Mouse (Mus musculus) neural tube, embryonic 14.5 days (tissue): ENCODE measurements around the gene Rhebl1. TPM values are rescaled to one million over a fixed set of nuclear protein-coding genes. Genes with fewer than 3 reads are reported as not detected.

Experiments
- ATAC-seq: fragments of 200-750 bp; cut with Nextera tagmentation; 2 replicates; pipeline ENCODE4 v1.8.0; 2017; ENCODE audit warnings: low read depth, mild to moderate bottlenecking, moderate TSS enrichment, moderate library complexity
- H3K27ac ChIP-seq: fragments of 300-500 bp; sonication (generic); 2 replicates; pipeline ENCODE4 v1.5.1; 2014; ENCODE audit warnings: low read depth, mild to moderate bottlenecking, control low read depth, low read length, moderate library complexity, mixed read lengths
- H3K27me3 ChIP-seq: fragments of 300-500 bp; sonication (generic); 2 replicates; pipeline ENCODE4 v1.6.1; 2014; ENCODE audit warnings: low read length; ENCODE audit not compliant: control insufficient read depth, insufficient read depth
- H3K36me3 ChIP-seq: fragments of 300-500 bp; sonication (generic); 2 replicates; pipeline ENCODE4 v1.6.1; 2014; ENCODE audit warnings: low read length, mixed read lengths; ENCODE audit not compliant: control insufficient read depth, insufficient read depth
- H3K4me1 ChIP-seq: fragments of 300-500 bp; sonication (generic); 2 replicates; pipeline ENCODE4 v1.6.1; 2014; ENCODE audit warnings: low read length; ENCODE audit not compliant: control insufficient read depth, insufficient read depth
- H3K4me2 ChIP-seq: fragments of 300-500 bp; sonication (generic); 2 replicates; pipeline ENCODE4 v1.6.1; 2014; ENCODE audit warnings: mild to moderate bottlenecking, low read depth, low read length, control low read depth
- H3K4me3 ChIP-seq: fragments of 300-500 bp; sonication (generic); 2 replicates; pipeline ENCODE4 v1.5.1; 2014; ENCODE audit warnings: low read depth, low read length, control low read depth, mixed read lengths
- H3K9ac ChIP-seq: fragments of 300-500 bp; sonication (generic); replicated peaks from 2 replicates; pipeline ENCODE4 v1.6.1; 2014; ENCODE audit warnings: low read depth, mild to moderate bottlenecking, control low read depth, low read length, mixed read lengths
- H3K9me3 ChIP-seq: fragments of 300-500 bp; sonication (generic); 2 replicates; pipeline ENCODE4 v1.6.1; 2016; ENCODE audit warnings: low read length; ENCODE audit not compliant: control insufficient read depth
- whole genome bisulfite sequencing: fragments of 180-500 bp; shearing (Covaris S2); extraction: QIAGEN DNeasy Blood & Tissue Kit; methylation state at CpG from one replicate; pipeline ENCODE4 v1.1.7; 2014; 5-methylcytosine and 5-hydroxymethylcytosine counted together
- polyA plus RNA-seq: library from polyadenylated mRNA; unstranded; fragments of >200 nt; fragmentation: Nextera tagmentation; extraction: Ambion mirVana; gene quantifications from 2 replicates; pipeline ENCODE4 v1.2.1, GENCODE M21; 2014

The Rhebl1 gene
- polyA plus RNA-seq, 1 experiment from 2014 or later, result 21.3 TPM

- no peak overlapping the region for H3K4me3 ChIP-seq
- H3K36me3 ChIP-seq, result peaks cover 94% of the 10 kb centered on the region
- no peaks in the 10 kb centered on the region for H3K27me3 ChIP-seq
- 90% methylated on average over 16 of the region's 16 CpGs for WGBS
- H3K4me1 ChIP-seq, result no peaks in the 10 kb centered on the region
- H3K27ac ChIP-seq, result no peak overlapping the region
- no peak overlapping the region for H3K4me2 ChIP-seq
- no peaks in the 10 kb centered on the region for H3K9me3 ChIP-seq
- H3K9ac ChIP-seq, result no peak overlapping the region
- no peak for ATAC-seq
Observed at GRCm38 (mm10) chr15:98849956-98850600, 44.3 kb downstream of the Rhebl1 start.

- H3K36me3 ChIP-seq, result peaks cover 94% of the 10 kb centered on the region
- no peaks in the 10 kb centered on the region for H3K4me1 ChIP-seq
- H3K4me2 ChIP-seq, result no peak overlapping the region
- no peak for ATAC-seq
- no peaks in the 10 kb centered on the region for H3K9me3 ChIP-seq
- H3K9ac ChIP-seq, result no peak overlapping the region
- no peak overlapping the region for H3K27ac ChIP-seq
- WGBS, result 97% methylated on average over 11 of the region's 11 CpGs
- no peaks in the 10 kb centered on the region for H3K27me3 ChIP-seq
- H3K4me3 ChIP-seq, result no peak overlapping the region
Observed at GRCm38 (mm10) chr15:98849165-98849564, 45.2 kb downstream of the Rhebl1 start.

GRCm38 (mm10) chr15:98846140-98846539 is 48.2 kb downstream of the Rhebl1 start:
- WGBS, result 86% methylated on average over 8 of the region's 8 CpGs
- no peak for ATAC-seq
- Histone ChIP-seq H3K4me1 (no peaks in the 10 kb centered on the region), H3K4me3 (no peak overlapping the region), H3K27me3 (no peaks in the 10 kb centered on the region), H3K4me2 (no peak overlapping the region), H3K27ac (no peak overlapping the region), H3K9ac (no peak overlapping the region), H3K9me3 (no peaks in the 10 kb centered on the region), H3K36me3 (peaks cover 92% of the 10 kb centered on the region)

GRCm38 (mm10) chr15:98845149-98845548 is 49.2 kb downstream of the Rhebl1 start:
- ATAC-seq, result no peak
- H3K27ac ChIP-seq, result no peak overlapping the region
- no peaks in the 10 kb centered on the region for H3K4me1 ChIP-seq
- WGBS, result 97% methylated on average over 2 of the region's 2 CpGs
- no peaks in the 10 kb centered on the region for H3K27me3 ChIP-seq
- no peak overlapping the region for H3K4me2 ChIP-seq
- H3K9me3 ChIP-seq, result no peaks in the 10 kb centered on the region
- H3K36me3 ChIP-seq, result peaks cover 93% of the 10 kb centered on the region
- H3K9ac ChIP-seq, result no peak overlapping the region
- H3K4me3 ChIP-seq, result no peak overlapping the region

- 87% methylated on average over 11 of the region's 11 CpGs for WGBS
- H3K36me3 ChIP-seq, result peaks cover 93% of the 10 kb centered on the region
- no peak overlapping the region for H3K4me3 ChIP-seq
- no peaks in the 10 kb centered on the region for H3K4me1 ChIP-seq
- no peak overlapping the region for H3K4me2 ChIP-seq
- H3K9me3 ChIP-seq, result no peaks in the 10 kb centered on the region
- H3K27me3 ChIP-seq, result no peaks in the 10 kb centered on the region
- no peak overlapping the region for H3K9ac ChIP-seq
- no peak for ATAC-seq
- H3K27ac ChIP-seq, result no peak overlapping the region
Observed at GRCm38 (mm10) chr15:98843595-98844223, 50.6 kb downstream of the Rhebl1 start.

GRCm38 (mm10) chr15:98839671-98840585 is 54.4 kb downstream of the Rhebl1 start:
- H3K27ac ChIP-seq, result no peak overlapping the region
- peaks cover 88% of the 10 kb centered on the region for H3K36me3 ChIP-seq
- H3K4me1 ChIP-seq, result no peaks in the 10 kb centered on the region
- no peak for ATAC-seq
- no peaks in the 10 kb centered on the region for H3K27me3 ChIP-seq
- no peak overlapping the region for H3K9ac ChIP-seq
- H3K4me2 ChIP-seq, result no peak overlapping the region
- 96% methylated on average over 30 of the region's 30 CpGs for WGBS
- no peaks in the 10 kb centered on the region for H3K9me3 ChIP-seq
- H3K4me3 ChIP-seq, result no peak overlapping the region

GRCm38 (mm10) chr15:98839161-98839560 is 55.2 kb downstream of the Rhebl1 start:
- Histone ChIP-seq H3K27ac (no peak overlapping the region), H3K9ac (no peak overlapping the region), H3K9me3 (no peaks in the 10 kb centered on the region), H3K4me1 (no peaks in the 10 kb centered on the region), H3K4me3 (no peak overlapping the region), H3K4me2 (no peak overlapping the region), H3K27me3 (no peaks in the 10 kb centered on the region), H3K36me3 (peaks cover 88% of the 10 kb centered on the region)
- no peak for ATAC-seq
- WGBS, result 93% methylated on average over 14 of the region's 14 CpGs

- WGBS, result 77% methylated on average over 4 of the region's 4 CpGs
- ATAC-seq, result no peak
- no peaks in the 10 kb centered on the region for H3K9me3 ChIP-seq
Observed at GRCm38 (mm10) chr15:98837743-98838103, 56.6 kb downstream of the Rhebl1 start.

More at GRCm38 (mm10) chr15:98837743-98838103, 56.6 kb downstream of the Rhebl1 start:
- H3K27me3 ChIP-seq, result no peaks in the 10 kb centered on the region
- H3K4me2 ChIP-seq, result no peak overlapping the region
- H3K4me3 ChIP-seq, result no peak overlapping the region
- no peak overlapping the region for H3K27ac ChIP-seq
- H3K36me3 ChIP-seq, result peaks cover 79% of the 10 kb centered on the region
- H3K9ac ChIP-seq, result no peak overlapping the region
- no peaks in the 10 kb centered on the region for H3K4me1 ChIP-seq
